Mouse (Mus musculus): ENCODE data around the gene Tcl1b2. TPM values are rescaled to one million over a fixed set of nuclear protein-coding genes. Genes with fewer than 3 reads are reported as not detected.
"Not testable (repeated sequence)": the region's sequence is repeated elsewhere in the genome, so short reads cannot be mapped to it uniquely, and the experiment has no call there.

Tcl1b2 gene
- total RNA-seq, 2 experiments from 2014 or later, result not detected

DNA sequence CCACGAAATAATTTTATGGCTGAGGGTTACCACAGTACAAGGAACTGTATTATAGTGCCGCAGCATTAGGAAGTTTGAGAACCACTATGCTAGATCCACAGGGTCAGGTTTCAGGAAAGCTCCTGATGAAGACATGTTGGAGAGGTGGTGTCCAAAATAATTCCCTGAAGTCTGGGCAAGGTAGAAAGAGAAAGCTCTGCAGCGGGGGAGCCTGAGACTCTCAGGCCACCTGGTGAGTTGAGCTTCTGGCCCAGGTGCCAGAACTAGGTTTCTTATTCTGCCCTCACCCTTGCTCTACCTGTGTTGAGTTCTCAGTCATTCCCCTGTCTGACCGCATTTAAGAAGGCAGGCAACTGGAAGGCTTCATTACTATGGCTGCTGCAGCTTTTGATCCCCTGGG, 13.6 kb downstream of the Tcl1b2 start, which contains the start of gene Tcl1b1:
Tcl1b1 (plus strand) TSS at position 301 of the 400 bp plus-strand sequence.
- no peak for DNase-seq
- intact Hi-C loops (cut with DNase I; ENCODE audit: low total_unique reads), result no loop called here

DNA sequence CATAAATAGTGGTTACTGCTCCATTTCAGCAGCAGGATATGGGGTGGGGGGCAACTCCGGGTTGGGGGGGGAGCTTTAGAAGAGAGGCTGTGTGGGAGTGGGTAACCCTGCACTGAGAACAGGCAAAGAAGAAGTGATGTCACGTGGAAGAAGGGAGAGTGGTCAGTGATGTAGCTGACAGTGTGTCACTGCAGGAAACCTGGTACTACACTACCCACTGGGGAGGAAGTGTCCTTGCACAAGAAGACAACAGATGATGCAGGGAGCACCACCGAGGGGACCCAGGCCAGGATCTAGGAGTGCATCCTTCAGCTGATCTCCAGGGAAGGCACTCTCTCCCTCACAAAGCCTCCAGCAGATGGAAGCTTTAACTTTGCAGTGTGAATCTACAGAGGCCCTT, 20.9 kb downstream of the Tcl1b2 start:
- no peak for DNase-seq
- intact Hi-C loops (cut with DNase I; ENCODE audit: low total_unique reads), result no loop called here

DNA sequence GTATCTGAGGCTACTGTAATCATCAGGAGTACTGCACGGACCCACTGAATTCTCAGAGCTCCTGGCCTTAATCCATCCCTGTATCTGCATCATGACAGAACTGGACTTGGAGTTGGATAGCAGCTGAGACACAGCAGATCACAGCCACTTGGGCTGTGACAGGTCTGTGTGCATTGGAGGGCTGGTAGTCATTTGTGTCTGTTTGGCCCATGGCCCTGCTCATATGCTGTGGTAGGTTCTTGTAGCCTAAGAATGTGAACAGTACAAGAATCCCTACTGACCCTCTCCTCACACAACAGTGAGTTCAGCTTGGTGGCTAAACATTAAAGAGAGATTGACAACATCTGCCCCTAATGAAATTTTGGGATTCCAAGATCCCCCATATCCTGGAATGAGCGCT, 27.6 kb downstream of the Tcl1b2 start:
- intact Hi-C loops (cut with DNase I; ENCODE audit: low total_unique reads), result loop anchor here (10.0 kb wide), 1 partner anchor 119 kb away; no protein-coding TSS in a partner anchor
- no peak for DNase-seq

DNA sequence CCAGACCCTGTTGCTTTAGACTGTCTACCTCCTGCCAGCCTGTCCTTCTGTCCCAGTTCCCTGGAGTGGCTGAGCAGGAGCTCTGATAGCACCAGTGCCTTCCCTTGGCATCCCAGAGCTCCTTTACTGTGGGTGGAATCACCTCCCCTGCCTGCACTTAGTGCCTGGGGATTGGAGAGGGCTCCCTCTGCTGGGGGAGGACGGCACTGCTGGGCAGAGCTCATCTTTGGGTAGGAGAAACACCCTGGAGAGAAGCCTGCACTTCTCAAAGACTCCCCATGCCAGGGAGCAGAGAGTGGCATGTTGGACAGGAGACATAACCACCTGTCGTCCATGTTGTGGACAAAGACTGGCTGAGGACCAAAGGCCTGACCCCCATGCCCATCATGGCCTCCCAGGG, 28.5 kb downstream of the Tcl1b2 start:
- intact Hi-C loops (cut with DNase I; ENCODE audit: low total_unique reads), result loop anchor here (10.0 kb wide), 1 partner anchor 120 kb away; no protein-coding TSS in a partner anchor
- DNase-seq, result peak; percentile 40

DNA sequence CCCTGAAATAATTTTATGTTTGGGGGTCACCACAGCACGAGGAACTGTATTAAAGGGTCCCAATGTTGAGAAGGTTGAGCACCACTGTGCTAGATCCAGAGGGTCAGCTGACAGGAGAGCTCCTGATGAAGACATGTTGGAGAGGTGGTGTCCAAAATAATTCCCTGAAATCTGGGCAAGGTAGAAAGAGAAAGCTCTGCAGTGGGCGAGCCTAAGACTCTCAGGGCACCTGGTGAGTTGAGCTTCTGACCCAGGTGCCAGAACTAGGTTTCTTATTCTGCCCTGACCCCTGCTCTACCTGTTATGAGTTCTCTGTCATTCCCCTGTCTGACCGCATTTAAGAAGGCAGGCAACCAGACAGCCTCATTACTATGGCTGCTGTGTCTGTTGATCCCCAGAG, 30.2 kb downstream of the Tcl1b2 start, which contains the start of gene Tcl1b5:
Tcl1b5 (plus strand) TSS at position 301 of the 400 bp plus-strand sequence.
- intact Hi-C loops (cut with DNase I; ENCODE audit: low total_unique reads), result loop anchor here (10.0 kb wide), 1 partner anchor 121 kb away; no protein-coding TSS in a partner anchor
- not testable (repeated sequence) for DNase-seq

DNA sequence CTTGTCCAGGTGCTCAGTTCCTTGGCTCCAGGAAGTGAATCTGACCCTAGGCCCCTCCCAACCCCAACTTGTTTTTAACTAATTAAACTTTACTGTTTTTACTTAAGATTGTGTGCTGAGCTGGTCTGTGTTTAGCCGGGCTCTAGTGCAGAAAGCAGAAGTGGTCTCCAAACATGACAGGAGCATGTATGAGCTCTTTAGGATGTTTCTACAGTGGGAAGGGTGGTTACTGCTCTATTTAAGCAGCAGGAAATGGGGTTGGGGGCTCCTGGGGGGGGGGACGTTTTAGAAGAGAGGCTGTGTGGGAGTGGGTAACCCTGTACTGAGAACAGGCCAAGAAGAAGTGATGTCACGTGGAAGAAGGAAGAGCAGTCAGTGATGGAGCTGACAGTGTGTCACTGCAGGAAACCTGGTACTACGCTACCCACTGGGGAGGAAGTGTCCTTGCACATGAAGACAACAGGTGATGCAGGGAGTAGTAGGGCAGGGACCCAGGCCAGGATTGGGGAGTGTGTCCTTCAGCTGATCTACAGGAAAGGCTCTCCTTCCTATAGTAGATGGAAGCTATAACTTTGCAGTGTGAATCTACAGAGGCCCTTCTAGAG, 35.3 kb downstream of the Tcl1b2 start:
- intact Hi-C loops (cut with DNase I; ENCODE audit: low total_unique reads); DNase-seq: not testable (repeated sequence)

DNA sequence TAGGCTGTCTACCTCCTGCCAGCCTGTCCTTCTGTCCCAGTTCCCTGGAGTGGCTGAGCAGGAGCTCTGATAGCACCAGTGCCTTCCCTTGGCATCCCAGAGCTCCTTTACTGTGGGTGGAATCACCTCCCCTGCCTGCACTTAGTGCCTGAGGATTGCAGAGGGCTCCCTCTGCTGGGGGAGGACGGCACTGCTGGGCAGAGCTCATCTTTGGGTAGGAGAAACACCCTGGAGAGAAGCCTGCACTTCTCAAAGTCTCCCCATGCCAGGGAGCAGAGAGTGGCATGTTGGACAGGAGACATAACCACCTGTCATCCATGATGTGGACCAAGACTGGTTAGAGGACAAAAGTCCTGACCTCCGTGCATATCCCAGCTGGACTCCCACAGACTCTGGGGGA, 43.2 kb downstream of the Tcl1b2 start:
- DNase-seq; intact Hi-C loops (cut with DNase I; ENCODE audit: low total_unique reads): not testable (repeated sequence)

DNA sequence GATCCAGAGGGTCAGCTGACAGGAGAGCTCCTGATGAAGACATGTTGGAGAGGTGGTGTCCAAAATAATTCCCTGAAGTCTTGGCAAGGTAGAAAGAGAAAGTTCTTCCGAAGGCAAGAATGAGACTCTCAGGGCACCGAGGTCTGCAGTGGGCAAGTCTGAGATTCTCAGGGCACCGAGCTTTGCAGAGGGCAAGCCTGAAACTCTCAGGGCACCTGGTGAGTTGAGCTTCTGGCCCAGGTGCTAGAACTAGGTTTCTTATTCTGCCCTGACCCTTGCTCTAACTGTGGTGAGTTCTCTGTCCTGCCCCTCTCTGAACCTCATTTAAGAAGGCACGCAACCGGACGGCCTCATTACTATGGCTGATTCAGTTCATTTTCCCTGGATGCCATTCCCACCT, 44.9 kb downstream of the Tcl1b2 start, which contains the start of gene Tcl1b3:
Tcl1b3 (plus strand) TSS at position 301 of the 400 bp plus-strand sequence.
- intact Hi-C loops (cut with DNase I; ENCODE audit: low total_unique reads), result not testable (repeated sequence)

DNA sequence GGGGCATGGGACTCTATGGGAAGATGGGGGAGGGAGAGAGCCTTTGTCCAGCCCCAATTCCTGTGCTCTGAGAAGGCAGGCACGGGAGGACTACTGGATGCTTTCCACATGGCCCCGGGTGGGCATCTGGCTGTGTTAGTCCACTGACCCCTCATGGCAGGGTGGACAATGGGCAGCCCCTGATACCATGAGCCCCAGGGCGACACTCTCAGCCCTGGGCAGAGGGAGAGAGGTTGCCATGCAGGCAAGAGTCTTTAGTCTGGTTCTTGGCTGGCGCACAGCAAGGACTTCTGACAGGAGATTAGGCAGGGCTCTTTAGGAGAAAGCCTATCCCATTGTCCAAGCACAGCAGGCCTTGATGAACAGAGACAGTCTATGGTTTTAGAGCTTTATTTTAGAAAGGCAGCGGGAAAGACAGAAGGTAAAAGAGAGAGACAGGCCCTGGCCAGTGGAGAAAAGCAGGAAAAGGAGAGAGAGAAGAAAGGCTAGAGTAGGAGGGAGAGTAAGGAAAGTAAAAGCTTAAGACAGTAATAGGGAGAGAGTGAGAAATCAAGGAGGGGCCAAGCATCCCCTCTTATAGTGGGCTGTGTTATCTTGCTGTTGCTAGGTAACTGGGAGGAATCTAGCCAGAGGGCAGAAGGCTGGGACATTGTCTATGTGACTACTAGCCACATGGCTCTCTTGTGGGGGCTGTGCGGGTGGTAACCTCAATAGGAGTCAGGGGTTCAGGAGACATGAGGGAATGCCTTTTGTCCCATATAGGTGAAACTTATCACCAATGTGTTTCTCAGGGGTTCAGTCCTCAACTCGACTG, 54.1 kb downstream of the Tcl1b2 start:
- DNase-seq; intact Hi-C loops (cut with DNase I; ENCODE audit: low total_unique reads): not testable (repeated sequence)

More for the DNA sequence above, 44.9 kb downstream of the Tcl1b2 start, which contains the start of gene Tcl1b3:
- not testable (repeated sequence) for DNase-seq

DNA sequence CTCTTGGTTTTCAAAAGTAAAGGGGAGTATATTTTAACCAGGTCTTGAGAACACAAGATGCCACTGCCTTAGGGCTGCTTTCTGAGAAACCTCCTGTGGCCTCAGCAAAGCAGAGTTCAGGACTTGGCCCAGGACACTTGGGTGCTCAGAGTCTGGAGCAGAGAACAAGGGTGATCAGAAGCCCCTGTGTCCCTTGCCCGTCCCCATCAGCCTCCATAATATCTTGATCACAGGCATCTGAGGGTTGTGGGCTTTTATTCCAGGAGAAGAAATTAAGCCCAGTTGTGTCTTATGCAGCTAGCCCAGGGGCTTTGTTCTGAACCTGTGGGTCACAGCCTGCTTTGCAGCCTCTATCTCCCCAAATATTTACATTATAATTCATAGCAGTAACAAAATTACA, 55.8 kb downstream of the Tcl1b2 start, which contains the start of gene Tcl1b4:
Tcl1b4 (plus strand) TSS at position 301 of the 400 bp plus-strand sequence.
- DNase-seq; intact Hi-C loops (cut with DNase I; ENCODE audit: low total_unique reads): not testable (repeated sequence)

Other genes with a start within 250 kb of the Tcl1b2 start
- gene Syne3, start 136.2 kb upstream of the Tcl1b2 start, total RNA-seq (2021), result 1 to 10 TPM; 5.7 TPM
- 10 to 100 TPM; 66.0 to 67.1 TPM for gene Glrx5, start 113.3 kb upstream of the Tcl1b2 start, total RNA-seq (2021)
- not detected for gene Tcl1b1, start 13.7 kb downstream of the Tcl1b2 start, total RNA-seq (2021)
- not detected for gene Tcl1b5, start 30.3 kb downstream of the Tcl1b2 start, total RNA-seq (2021)
- not detected for gene Tcl1b3, start 45.0 kb downstream of the Tcl1b2 start, total RNA-seq (2021)
- not detected for gene Tcl1b4, start 55.9 kb downstream of the Tcl1b2 start, total RNA-seq (2021)
- gene Tcl1, start 76.8 kb downstream of the Tcl1b2 start, total RNA-seq (2021), result not detected
- not detected for gene Tunar, start 187.9 kb downstream of the Tcl1b2 start, total RNA-seq (2021)

Data from gastrocnemius, postnatal 14 days (tissue).